Mouse (Mus musculus) monocyte, adult 5-6 weeks (primary cell): ENCODE results near the gene Nckap5l. TPM values are rescaled to one million over a fixed set of nuclear protein-coding genes. Genes with fewer than 3 reads are reported as not detected.
"Not testable (repeated sequence)": the region's sequence is repeated elsewhere in the genome, so short reads cannot be mapped to it uniquely, and the experiment has no call there.

Source experiments
- ATAC-seq: fragments of 153-309, 156-312 bp; replicated peaks from 2 replicates; pipeline ENCODE4 v1.8.0; 2017; ENCODE audit warnings: mild to moderate bottlenecking; ENCODE audit not compliant: low TSS enrichment, insufficient number of reproducible peaks, severe bottlenecking, poor library complexity, low FRiP score
- total RNA-seq: library from RNA; stranded (forward); fragments of 200-1000, 200-491, 200-594 nt; gene quantifications from 3 replicates; pipeline ENCODE4 v1.2.3, GENCODE M21; 2017

The Nckap5l gene
- total RNA-seq, 1 experiment from 2014 or later: 1.2 TPM

DNA sequence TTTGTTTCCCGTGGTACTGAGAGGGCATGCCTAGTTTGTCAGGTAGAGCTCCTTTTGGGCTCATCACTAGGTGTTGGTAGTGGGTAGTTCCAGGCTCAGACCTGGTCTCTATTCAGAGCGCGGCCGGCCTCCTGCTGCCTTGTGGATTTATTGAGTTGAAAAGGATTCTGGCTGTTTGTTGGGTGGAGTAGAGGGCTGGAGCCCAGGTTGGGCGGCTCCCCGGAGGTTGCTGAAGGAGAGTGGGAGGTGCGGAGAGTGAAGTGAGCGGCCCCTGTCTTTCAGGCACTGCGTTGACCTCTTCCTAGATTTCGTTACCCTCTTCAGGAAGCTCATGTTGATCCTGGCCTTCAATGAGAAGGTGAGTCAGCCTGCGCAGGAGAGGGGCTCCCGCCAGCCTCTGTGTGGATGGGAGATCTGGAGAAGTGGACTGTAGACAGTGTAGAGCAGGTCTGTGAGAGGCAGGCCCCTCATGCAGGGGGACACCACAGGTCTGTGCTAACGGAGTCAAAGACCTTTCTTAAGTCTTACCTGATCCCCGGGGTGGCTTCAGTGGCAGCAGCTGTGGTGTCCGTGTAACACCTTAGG, 50.5 kb downstream of the Nckap5l start:
- 0 out of 2 replicates have a peak, but pooled peaks have one; percentile 5 for ATAC-seq

DNA sequence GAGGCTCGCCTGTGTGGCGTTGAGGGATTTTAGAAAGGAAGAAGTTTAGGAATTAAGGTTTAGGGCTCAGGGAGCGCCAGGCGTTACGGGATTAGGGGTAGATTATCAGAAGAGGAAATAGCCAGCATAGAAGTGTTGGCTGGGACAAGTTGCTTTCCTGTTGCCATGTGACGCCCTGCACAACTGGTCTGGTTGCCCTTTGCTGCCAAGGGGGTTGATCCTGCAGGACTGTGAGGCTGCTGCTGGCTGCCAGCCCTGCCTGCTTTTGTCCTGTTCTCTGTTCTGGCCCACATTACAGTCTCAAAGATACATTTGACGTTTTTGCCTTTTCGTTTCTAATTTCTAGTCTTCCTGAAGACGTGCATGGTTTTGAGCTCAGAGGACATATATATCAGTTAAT, 52.4 kb downstream of the Nckap5l start:
- no peak for ATAC-seq

DNA sequence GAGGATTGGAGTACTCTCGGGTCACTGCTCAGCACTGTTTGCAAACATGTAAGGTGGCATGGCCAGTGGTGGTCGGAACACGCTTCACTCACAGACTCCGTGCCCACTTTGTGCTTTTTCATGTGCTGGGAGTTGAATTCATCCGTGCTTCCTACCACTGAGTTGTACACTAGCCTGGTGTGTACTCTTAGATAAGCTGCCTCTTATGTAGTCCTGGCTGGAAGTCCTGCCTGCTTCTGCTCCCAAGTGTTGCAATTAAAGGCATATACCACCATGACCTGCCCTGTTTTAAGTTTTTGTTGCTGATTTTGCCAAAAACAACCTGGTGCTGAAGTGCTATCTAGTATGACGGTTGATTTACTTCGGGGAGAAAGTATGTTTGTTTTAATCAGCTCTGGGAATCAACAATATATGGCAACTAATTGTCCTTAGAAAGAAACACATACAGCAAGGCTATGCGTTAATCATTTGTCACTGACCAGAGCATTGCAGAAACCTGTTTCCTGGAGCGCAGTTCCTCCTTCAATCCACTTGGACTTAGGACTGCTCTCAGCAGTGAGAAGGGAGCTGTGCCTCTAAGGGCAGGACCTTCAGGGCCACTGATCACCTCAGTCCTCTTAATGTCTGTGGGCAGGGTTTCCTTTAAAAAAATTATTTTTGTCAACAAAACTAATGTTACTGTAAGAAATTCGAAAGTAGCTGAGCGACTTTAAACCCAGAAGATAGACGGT, 54.2 kb downstream of the Nckap5l start:
- ATAC-seq: no peak

DNA sequence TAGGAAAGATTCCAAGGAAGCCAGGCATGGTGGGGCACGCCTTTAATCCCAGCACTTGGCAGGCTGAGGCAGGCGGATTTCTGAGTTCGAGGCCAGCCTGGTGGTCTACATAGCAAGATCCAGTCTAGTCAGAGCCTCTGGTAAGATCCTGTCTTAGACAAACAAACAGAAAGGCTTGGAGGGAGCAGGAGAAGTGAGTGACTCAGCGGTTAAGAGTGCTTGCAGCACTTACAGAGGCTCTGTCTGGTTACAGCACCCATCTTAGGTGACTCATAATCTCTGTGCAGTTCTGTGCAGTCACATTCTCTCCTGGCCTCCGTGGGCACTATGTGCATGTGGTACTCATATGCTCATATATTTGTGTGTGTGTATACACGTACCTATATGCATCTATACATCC, 56.9 kb downstream of the Nckap5l start:
- ATAC-seq: no peak

DNA sequence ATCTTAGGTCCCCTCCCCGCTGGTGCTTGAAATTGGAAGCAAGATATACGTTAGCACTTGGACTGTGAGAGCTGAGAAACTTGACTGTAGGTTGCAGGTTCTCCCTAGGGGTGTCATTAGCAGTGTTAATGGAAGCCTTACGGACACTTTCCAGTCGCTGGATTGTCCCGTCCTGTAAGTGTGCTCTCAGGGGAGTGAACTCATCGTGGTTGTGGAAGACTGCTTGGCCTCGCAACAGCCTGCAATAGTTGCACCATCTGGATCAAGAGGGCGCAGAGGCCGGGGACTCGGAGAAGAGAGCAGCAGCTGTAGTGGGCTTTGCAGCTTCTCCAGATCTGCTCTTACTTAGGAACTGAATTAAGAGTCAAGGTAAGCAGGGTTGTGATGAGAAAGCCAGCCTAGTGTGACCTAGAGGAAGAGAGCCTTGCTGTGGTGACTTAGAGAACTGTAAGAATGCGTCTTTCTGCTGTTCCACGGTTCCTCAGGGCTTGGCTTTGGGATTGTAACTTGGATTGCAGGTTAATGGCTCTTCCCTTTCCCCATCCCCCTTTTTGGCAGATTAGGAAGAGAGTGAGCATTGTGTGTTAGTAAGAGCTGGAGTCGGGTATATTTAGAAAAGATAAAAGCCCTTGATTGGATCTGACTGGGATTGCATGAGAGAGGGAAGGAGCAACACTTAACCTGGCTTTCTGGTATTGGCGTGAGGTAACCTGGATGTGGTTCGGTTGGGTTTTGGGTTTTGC, 57.9 kb downstream of the Nckap5l start:
- ATAC-seq: no peak

DNA sequence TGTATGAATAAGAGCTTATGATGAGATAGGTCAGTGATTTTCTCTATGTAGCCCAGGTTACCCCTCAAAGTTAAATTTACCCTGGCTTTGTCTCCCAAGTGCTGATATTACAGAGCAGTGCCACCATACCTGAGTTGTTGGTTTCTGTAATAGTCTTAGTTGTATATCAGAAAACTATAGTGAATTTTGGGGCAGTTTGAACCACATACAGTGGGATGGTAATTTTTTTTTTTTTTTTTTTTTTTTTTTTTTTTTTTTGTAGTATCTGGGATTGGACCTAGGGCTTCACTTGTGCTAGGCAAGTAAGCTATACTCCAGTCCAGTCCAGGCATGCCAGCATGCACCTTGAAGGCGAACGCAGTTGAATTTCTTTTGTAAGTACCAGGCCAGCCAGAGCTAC, 59.9 kb downstream of the Nckap5l start:
- ATAC-seq: no peak

DNA sequence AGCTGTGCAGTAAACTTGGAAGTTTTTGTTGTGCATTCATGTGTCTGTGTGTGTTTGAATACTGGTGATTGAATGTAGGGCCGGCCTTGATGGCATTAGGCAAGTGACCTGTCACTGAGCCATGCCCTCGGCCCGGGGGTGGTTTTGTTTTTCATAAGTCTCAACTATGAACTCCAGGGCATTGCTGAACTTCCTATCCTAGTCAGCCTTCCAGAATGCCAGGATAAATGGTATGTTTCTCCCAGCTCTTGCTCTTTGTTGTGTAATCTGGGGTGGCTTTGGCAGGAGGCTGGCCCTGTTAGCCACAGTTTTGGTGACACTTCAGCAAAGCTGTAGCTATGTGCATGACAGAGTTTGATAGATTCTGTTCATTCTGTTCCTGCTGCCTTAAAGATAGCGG, 60.7 kb downstream of the Nckap5l start:
- ATAC-seq: no peak

DNA sequence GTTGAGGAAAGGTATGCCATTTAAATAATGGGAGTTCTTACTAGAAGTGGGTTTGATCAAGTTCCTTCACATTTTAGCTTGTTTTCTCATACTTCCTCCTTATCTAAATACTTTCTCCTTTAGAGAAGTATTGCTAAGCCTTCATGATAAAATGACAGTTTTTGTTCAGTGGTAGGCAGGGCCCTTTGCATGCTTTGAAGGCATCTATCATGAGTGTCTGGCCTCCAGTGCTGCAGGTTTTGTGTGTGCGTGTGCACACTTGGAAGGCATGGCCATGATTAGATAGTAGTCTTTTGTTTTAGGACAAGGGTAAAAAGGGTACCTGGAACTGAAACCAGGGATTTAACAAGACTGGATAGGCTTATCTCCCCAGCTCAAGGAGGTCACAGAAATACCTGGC, 61.1 kb downstream of the Nckap5l start:
- no peak for ATAC-seq

DNA sequence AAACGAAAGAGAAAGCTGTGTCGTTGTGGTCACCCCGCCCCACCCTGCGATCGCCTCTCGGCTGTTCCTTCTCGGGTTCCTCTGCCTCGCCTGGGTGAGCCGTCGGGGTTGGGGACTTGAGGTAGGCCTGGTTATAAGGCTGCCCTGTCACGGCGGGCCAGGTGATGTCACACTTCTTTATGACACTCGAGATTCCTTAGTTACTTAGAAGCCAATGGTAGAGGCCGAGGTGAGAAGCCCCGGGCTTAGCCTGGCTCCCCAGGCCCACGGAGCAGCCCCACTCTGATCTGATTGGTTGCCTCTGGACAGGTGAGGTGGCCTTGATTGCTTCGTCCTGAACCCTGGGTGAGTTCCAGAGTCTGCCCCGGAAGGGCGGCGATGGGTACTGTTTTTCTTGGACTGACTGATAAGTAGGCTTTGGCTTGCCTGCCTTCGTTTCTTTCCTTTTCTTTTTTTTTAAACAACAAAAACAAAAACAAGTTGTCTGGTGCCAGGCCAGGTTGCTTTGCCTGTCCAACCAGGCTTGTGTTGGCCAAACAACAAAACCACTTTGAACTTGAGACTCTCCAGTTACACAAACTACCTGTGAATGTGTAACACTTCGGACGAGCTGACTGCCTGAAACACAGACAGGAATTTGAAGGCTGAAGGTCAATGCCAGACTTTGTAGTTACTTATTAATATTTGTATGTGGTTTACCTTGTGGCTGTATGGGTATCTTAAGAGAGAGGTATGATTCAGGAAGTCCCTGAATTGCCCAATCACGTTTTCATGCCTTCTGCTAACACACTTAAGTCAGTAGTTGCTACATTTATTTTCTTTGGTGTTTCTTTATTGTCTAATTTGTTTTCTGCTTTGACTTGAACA, 63.9 kb downstream of the Nckap5l start:
- ATAC-seq: peak; percentile 56

DNA sequence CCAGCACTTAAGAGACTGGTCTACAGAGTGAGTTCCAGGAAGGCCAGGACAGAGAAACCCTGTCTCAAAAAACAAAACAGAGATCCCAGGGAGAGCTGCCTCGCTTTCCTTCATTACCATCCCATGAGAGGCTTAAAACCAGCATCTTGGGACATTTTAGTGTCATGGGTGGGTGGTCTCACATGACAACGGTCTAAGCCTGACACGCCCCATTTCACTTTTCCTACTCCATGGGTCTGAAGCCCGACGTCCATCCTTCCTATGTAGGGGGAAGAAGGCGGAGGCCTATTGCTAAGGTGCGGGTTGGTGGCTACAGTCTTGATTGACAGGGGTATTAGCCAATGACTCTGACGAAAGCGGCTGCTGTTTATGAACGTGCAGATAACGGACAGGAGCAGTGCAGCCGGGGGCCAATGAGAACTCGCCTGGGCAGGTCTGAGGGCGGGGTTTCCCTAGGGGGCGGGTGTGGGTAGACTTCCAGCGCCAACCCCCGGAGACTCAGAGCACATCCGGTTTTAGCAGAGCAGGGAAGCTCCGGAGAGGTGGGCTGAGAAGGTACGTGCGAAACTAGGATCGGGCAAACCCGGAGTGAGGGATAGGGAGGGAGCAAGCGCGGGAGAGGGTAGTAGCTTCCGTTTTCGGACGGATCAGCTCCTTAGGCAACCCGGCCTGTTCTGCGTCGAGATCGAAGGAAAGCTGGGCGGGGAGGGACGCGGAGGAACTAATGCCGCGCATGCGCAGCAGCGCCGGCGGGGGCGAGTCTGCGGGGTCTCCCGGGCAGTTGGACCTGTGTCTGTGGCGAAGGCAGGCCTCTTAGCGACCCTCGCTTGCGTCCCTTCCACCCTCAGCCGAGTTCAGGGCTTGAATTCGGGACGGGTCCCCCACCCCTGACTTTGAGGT, 64.8 kb downstream of the Nckap5l start, which contains the start of gene Tmbim6:
TSS of gene Tmbim6 (plus strand) at position 397 of the 900 bp plus-strand sequence.
- ATAC-seq: peak; percentile 90

DNA sequence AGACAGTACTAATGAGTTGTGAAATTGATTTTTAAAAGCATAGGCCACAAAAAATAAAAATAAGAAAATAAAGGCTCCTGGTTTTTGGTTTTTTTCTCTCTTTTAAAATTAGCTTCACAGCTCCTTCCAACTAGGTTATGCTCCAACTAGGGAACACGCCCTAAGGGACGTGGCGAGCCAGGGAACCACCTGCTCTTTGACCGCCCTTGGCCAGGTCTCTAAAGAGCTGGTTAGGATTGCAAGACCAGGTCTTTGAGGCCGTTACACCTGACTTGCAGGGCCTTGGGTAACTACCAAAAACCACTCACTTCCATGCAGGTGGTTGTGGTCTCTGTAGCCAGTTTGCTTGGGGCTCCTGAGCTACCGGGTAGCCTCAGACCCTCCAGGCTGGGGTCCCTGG, 65.6 kb downstream of the Nckap5l start:
- no peak for ATAC-seq

DNA sequence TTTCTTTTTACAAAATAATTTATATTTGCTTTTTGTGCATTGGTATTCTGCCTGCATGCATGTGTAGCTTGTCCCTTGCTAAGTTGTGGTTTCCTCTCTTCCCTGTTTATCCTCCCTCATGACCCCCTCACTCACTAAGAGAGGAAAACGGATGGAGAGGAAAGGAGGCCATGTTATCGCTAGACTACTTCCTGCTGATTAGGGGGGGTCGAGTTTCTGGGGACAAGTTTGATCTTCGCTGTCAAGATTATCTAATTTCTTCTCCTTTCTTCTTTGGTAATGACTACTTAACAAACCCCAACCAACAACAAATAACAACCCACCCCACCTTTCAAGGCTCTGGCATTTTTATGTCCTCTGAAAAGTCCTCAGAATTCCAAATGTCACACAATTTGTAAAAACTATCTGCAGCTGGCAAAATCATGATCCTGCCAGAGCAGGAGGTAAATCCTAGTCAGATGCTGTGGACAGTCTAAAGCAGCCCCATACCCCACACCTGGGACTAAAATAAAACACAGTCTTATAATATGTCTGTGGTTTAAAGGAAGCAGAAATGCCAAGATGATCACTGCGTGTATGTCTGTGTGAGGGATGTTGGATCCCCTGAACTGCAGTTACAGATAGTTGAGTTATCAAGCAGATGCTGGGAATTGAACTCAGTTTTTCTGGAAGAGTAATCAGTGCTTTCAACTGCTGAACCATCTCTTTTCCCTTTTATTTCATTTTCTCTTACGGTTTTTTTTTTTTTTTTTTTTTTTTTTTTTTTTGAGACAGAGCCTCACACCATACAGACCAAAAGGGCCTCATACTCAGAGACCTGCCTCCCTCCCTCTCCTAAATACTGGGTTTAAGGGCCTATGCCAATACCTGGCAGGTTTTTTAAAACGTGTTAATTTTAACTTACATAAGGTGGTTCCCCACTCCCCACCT, 66.8 kb downstream of the Nckap5l start:
- ATAC-seq: no peak

DNA sequence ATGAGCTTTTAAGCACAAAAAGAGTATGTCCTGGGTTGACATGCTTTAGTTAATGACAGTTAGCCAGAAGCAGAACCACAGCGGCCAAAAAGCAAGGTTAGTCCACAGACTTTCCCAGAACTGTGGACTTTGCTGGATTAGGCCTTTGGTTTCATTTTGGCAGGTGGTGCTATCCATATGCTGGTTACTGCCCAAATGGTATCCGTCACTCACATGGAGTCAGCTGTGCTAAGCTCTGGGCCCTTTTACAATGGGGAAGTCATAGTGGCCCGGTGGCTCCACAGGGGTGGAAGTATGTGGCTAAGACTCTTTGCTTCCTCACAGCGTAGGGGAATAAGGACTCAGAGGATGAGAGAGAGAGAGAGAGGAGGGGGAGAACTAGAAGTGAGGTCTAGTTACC, 69.6 kb downstream of the Nckap5l start:
- ATAC-seq: peak; percentile 68

DNA sequence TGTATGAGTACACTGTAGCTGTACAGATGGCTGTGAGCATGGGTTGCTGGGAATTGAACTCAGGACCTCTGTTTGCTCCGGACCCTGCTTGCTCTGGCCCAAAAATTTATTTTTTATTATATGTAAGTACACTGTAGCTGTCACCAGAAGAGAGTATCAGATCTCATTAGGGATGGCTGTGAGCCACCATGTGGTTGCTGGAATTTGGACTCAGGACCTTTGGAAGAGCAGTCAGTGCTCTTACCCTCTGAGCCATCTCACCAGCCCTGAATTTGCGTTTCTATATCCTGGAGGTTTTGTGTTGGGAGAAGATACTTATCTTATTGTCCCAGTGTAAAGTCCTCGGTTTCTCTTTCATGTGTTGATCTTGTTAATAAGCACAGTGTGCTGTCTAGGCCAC, 70.8 kb downstream of the Nckap5l start:
- no peak for ATAC-seq

DNA sequence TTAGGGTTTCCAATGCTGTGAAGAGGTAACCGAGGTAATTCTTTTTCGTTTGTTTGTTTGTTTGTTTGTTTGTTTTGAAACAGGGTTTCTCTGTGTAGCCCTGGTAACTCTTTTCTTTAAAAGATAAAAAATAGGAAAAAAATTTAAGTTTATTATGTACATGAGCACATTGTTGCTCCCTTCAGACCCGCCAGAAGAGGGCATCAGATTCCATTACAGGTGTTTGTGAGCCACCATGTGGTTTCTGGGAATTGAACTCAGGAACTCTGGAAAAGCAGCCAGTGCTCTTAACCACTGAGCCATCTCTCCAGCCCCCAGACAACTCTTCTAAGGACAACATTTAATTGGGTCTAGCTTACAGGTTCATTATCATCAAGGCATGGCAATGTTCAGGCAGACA, 71.4 kb downstream of the Nckap5l start:
- ATAC-seq: not testable (repeated sequence)

DNA sequence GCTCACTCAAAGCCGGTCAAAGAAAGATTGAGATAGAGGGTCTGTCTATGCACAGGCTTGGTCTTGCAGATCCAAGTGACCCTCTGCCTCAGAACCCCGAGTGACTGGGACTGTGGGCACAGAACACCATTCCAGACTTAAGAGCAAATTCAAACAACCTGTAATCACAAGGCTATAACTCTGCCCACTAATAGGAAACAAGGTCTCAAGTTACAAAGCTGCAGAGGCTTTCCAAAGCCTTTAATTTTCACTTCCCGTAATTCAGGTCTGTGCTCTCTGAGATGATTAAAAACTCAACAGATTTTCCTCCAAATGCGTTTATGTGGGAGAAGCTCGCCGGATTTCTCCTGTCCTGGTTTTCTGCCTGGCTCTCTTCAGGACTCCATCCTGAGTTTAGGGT, 73.5 kb downstream of the Nckap5l start:
- no peak for ATAC-seq

DNA sequence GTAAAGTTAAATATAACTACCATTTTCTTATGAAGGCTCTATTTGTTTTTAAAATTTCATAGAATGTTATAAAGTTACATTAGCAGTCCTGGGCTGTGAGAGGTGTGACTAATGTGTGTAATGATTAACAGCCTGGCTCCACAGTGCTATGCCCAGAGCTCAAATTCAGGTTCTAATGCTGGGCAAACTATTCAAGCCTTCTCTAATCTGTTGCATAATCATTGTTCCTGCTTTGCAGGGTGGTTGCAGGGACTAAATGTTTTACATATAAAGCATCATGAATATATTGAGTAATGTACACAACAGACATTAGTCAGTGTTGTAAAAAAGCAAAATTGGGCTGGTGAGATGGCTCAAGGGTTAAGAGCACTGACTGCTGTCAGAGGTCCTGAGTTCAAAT, 74.7 kb downstream of the Nckap5l start:
- ATAC-seq: 0 out of 2 replicates have a peak, but pooled peaks have one; percentile 38
